Mouse (Mus musculus): ENCODE measurements around the gene Cdkn1c.

Gene Cdkn1c

GRCm38 (mm10) chr7:143437231-143437893, 23.5 kb downstream of the Cdkn1c start:
- no peak for DNase-seq (ENCODE audit: low spot score)

GRCm38 (mm10) chr7:143433331-143433730, 27.5 kb downstream of the Cdkn1c start:
- no peak for DNase-seq (ENCODE audit: low spot score)

- DNase-seq (ENCODE audit: low spot score), result no peak
Observed at GRCm38 (mm10) chr7:143432631-143433030, 28.2 kb downstream of the Cdkn1c start.

GRCm38 (mm10) chr7:143428814-143429499, 31.9 kb downstream of the Cdkn1c start:
- DNase-seq (ENCODE audit: low spot score), result no peak

- no peak for DNase-seq (ENCODE audit: low spot score)
Observed at GRCm38 (mm10) chr7:143428142-143428813, 32.6 kb downstream of the Cdkn1c start.

- no peak for DNase-seq (ENCODE audit: low spot score)
Observed at GRCm38 (mm10) chr7:143419585-143420160, 41.2 kb downstream of the Cdkn1c start.

- no peak for DNase-seq (ENCODE audit: low spot score)
Observed at GRCm38 (mm10) chr7:143417875-143418274, 43.0 kb downstream of the Cdkn1c start.

- no peak for DNase-seq (ENCODE audit: low spot score)
Observed at GRCm38 (mm10) chr7:143416406-143416805, 44.4 kb downstream of the Cdkn1c start.

GRCm38 (mm10) chr7:143415070-143415469, 45.8 kb downstream of the Cdkn1c start:
- DNase-seq (ENCODE audit: low spot score), result no peak

GRCm38 (mm10) chr7:143412606-143413005, 48.2 kb downstream of the Cdkn1c start:
- no peak for DNase-seq (ENCODE audit: low spot score)

- DNase-seq (ENCODE audit: low spot score), result no peak
Observed at GRCm38 (mm10) chr7:143408615-143409021, 52.2 kb downstream of the Cdkn1c start.
